Mouse (Mus musculus) lung, adult 10 weeks (tissue): ENCODE data around the gene Nrk. TPM values are rescaled to one million over a fixed set of nuclear protein-coding genes. Genes with fewer than 3 reads are reported as not detected.

Experiments used
- polyA plus RNA-seq: library from polyadenylated mRNA; stranded (reverse); fragments of 350-450 nt; fragmentation: Illumina TruSeq; extraction: RNeasy Lipid Tissue Mini Kit (QIAGEN cat#74804); gene quantifications from one replicate; pipeline ENCODE4 v1.2.3, GENCODE M21; 2014; ENCODE audit warnings: low read depth, low replicate concordance; ENCODE audit not compliant: insufficient read depth

Gene Nrk
- 0.04 TPM for polyA plus RNA-seq

DNA sequence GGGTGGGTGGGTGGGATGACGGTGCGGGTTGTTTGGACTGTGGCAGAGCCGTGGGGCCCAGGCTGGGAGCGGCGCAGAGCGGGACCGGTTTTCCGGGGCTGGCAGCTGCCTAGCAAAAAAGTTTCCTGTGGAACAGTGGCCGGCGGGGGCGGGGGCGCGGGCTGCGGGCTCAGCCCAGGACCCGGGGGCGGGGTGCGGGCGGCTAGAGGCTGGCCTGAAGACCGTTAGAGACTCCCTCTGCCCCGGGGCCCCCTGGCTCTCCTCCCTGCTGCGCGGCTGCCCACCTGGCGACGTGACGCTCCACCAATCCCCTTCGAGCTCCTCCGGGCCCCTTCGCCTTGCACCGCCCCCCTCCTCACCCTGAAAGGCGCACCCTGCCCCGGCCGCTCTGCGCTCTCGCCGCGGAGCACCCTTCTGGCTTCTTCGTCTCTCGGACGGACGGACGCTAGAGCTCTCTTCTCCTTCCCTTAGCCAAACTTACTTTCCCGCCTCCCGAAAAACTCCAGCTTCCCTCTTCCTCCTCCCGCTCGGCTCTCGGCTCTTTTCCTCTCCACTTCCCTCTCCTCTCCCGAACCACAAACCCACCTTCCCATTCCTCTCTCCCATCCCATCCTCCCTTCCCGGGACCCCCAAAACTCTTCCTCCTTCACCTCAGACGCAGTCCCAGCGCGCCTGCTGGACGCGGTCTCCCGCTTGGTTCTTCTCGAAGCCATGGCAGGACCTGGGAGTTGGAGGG is at the start of gene Nrk:
Gene Nrk, plus strand, starts transcription at position 390 of the 736 bp plus-strand sequence.

Other genes with a start within 250 kb of the Nrk start
- 0.46 TPM for gene Serpina7, start 170.8 kb downstream of the Nrk start, polyA plus RNA-seq
- gene 4930513O06Rik, start 171.8 kb downstream of the Nrk start, polyA plus RNA-seq = not detected